Mouse (Mus musculus) forebrain, embryonic 13.5 days (tissue): ENCODE data around the gene Xrra1. TPM values are rescaled to one million over a fixed set of nuclear protein-coding genes. Genes with fewer than 3 reads are reported as not detected.

ENCODE experiments used
- ATAC-seq: fragments of 200-750 bp; cut with Nextera tagmentation; 2 replicates; pipeline ENCODE4 v1.8.0; 2017
- H3K27ac ChIP-seq: fragments of 300-500 bp; sonication (generic); 2 replicates; pipeline ENCODE4 v1.5.1; 2015; ENCODE audit warnings: inconsistent platforms, mild to moderate bottlenecking, moderate library complexity
- H3K27me3 ChIP-seq: fragments of 300-500 bp; sonication (generic); 2 replicates; pipeline ENCODE4 v1.6.1; 2015; ENCODE audit warnings: mild to moderate bottlenecking, inconsistent platforms
- H3K36me3 ChIP-seq: fragments of 300-500 bp; sonication (generic); 2 replicates; pipeline ENCODE4 v1.6.1; 2015; ENCODE audit warnings: mild to moderate bottlenecking, inconsistent platforms; ENCODE audit not compliant: poor library complexity, severe bottlenecking
- H3K4me1 ChIP-seq: fragments of 300-500 bp; sonication (generic); 2 replicates; pipeline ENCODE4 v1.6.1; 2015; ENCODE audit warnings: inconsistent platforms
- H3K4me2 ChIP-seq: fragments of 300-500 bp; sonication (generic); 2 replicates; pipeline ENCODE4 v1.6.1; 2015; ENCODE audit warnings: inconsistent platforms, mild to moderate bottlenecking, moderate library complexity
- H3K4me3 ChIP-seq: fragments of 300-500 bp; sonication (generic); 2 replicates; pipeline ENCODE4 v1.5.1; 2015; ENCODE audit warnings: mild to moderate bottlenecking, inconsistent platforms
- H3K9ac ChIP-seq: fragments of 300-500 bp; sonication (generic); 2 replicates; pipeline ENCODE4 v1.6.1; 2015; ENCODE audit warnings: mild to moderate bottlenecking, inconsistent platforms
- H3K9me3 ChIP-seq: fragments of 300-500 bp; sonication (generic); replicated peaks from 2 replicates; pipeline ENCODE4 v1.6.1; 2016; ENCODE audit warnings: inconsistent platforms
- WGBS: fragments of 180-500 bp; shearing (Covaris S2); methylation state at CpG from one replicate; pipeline ENCODE4 v1.1.7; 2015; 5-methylcytosine and 5-hydroxymethylcytosine counted together
- polyA plus RNA-seq: library from polyadenylated mRNA; unstranded; fragments of >200 nt; fragmentation: Nextera tagmentation; extraction: Ambion mirVana; gene quantifications from 2 replicates; pipeline ENCODE4 v1.2.1, GENCODE M21; 2015

Gene Xrra1
- polyA plus RNA-seq, 1 experiment from 2014 or later = 0.46 TPM

GRCm38 (mm10) chr7:99889175-99889880, 30.4 kb downstream of the Xrra1 start:
- Histone ChIP-seq H3K4me2 (no peak overlapping the region), H3K27ac (no peak overlapping the region), H3K36me3 (no peaks in the 10 kb centered on the region), H3K9ac (no peak overlapping the region), H3K4me3 (no peak overlapping the region), H3K27me3 (no peaks in the 10 kb centered on the region), H3K9me3 (no peaks in the 10 kb centered on the region), H3K4me1 (peaks cover 4% of the 10 kb centered on the region; the same call in 1 of the 2 replicates)
- ATAC-seq = no peak
- WGBS = 53% methylated on average over 10 of the region's 10 CpGs

- 69% methylated on average over 3 of the region's 3 CpGs for WGBS
- no peak overlapping the region for H3K4me2 ChIP-seq
- no peak overlapping the region for H3K9ac ChIP-seq
- ATAC-seq = no peak
- H3K36me3 ChIP-seq = no peaks in the 10 kb centered on the region
- H3K27ac ChIP-seq = no peak overlapping the region
- H3K27me3 ChIP-seq = no peaks in the 10 kb centered on the region
- no peak overlapping the region for H3K4me3 ChIP-seq
- no peaks in the 10 kb centered on the region for H3K9me3 ChIP-seq
- H3K4me1 ChIP-seq = peaks cover 12% of the 10 kb centered on the region
Observed at GRCm38 (mm10) chr7:99890168-99890755, 31.3 kb downstream of the Xrra1 start.

- no peak for ATAC-seq
- no peaks in the 10 kb centered on the region for H3K36me3 ChIP-seq
- H3K4me3 ChIP-seq = no peak overlapping the region
- H3K27me3 ChIP-seq = no peaks in the 10 kb centered on the region
- H3K9me3 ChIP-seq = no peaks in the 10 kb centered on the region
- H3K9ac ChIP-seq = no peak overlapping the region
- no peak overlapping the region for H3K27ac ChIP-seq
- peaks cover 21% of the 10 kb centered on the region for H3K4me1 ChIP-seq
- WGBS = 72% methylated on average over 3 of the region's 3 CpGs
- H3K4me2 ChIP-seq = no peak overlapping the region
Observed at GRCm38 (mm10) chr7:99891471-99891870, 32.6 kb downstream of the Xrra1 start.

GRCm38 (mm10) chr7:99892351-99892750, 33.4 kb downstream of the Xrra1 start:
- no peak overlapping the region for H3K27ac ChIP-seq
- peaks cover 21% of the 10 kb centered on the region for H3K4me1 ChIP-seq
- no peak overlapping the region for H3K9ac ChIP-seq
- H3K4me2 ChIP-seq = no peak overlapping the region
- no peak overlapping the region for H3K4me3 ChIP-seq
- no peaks in the 10 kb centered on the region for H3K9me3 ChIP-seq
- ATAC-seq = no peak
- no peaks in the 10 kb centered on the region for H3K27me3 ChIP-seq
- 97% methylated on average over 2 of the region's 2 CpGs for WGBS
- no peaks in the 10 kb centered on the region for H3K36me3 ChIP-seq

- Histone ChIP-seq H3K36me3 (no peaks in the 10 kb centered on the region), H3K27me3 (no peaks in the 10 kb centered on the region), H3K4me1 (peaks cover 21% of the 10 kb centered on the region), H3K4me2 (no peak overlapping the region), H3K4me3 (no peak overlapping the region), H3K27ac (no peak overlapping the region), H3K9ac (no peak overlapping the region), H3K9me3 (no peaks in the 10 kb centered on the region)
- no peak for ATAC-seq
- WGBS = 83% methylated on average over 3 of the region's 3 CpGs
Observed at GRCm38 (mm10) chr7:99893967-99894366, 35.1 kb downstream of the Xrra1 start.

GRCm38 (mm10) chr7:99894478-99894877, 35.6 kb downstream of the Xrra1 start:
- ATAC-seq = no peak
- H3K9me3 ChIP-seq = no peaks in the 10 kb centered on the region
- 78% methylated on average over 6 of the region's 6 CpGs for WGBS
- no peak overlapping the region for H3K4me2 ChIP-seq
- no peak overlapping the region for H3K27ac ChIP-seq
- no peak overlapping the region for H3K4me3 ChIP-seq
- H3K27me3 ChIP-seq = no peaks in the 10 kb centered on the region
- H3K4me1 ChIP-seq = peaks cover 19% of the 10 kb centered on the region
- H3K9ac ChIP-seq = no peak overlapping the region
- no peaks in the 10 kb centered on the region for H3K36me3 ChIP-seq

GRCm38 (mm10) chr7:99896905-99897304, 38.0 kb downstream of the Xrra1 start:
- Histone ChIP-seq H3K4me3 (no peak overlapping the region), H3K27me3 (no peaks in the 10 kb centered on the region), H3K4me1 (peaks cover 18% of the 10 kb centered on the region), H3K4me2 (no peak overlapping the region), H3K9ac (no peak overlapping the region), H3K27ac (no peak overlapping the region), H3K9me3 (no peaks in the 10 kb centered on the region), H3K36me3 (no peaks in the 10 kb centered on the region)
- 84% methylated on average over 4 of the region's 4 CpGs for WGBS
- no peak for ATAC-seq

- ATAC-seq = no peak
- Histone ChIP-seq H3K4me1 (no peaks in the 10 kb centered on the region), H3K36me3 (no peaks in the 10 kb centered on the region), H3K27ac (no peak overlapping the region), H3K9ac (no peak overlapping the region), H3K4me2 (no peak overlapping the region), H3K27me3 (no peaks in the 10 kb centered on the region), H3K4me3 (no peak overlapping the region), H3K9me3 (no peaks in the 10 kb centered on the region)
- 79% methylated on average over 4 of the region's 4 CpGs for WGBS
Observed at GRCm38 (mm10) chr7:99902208-99902607, 43.3 kb downstream of the Xrra1 start.

GRCm38 (mm10) chr7:99902918-99903665, 44.2 kb downstream of the Xrra1 start:
- WGBS = 73% methylated on average over 11 of the region's 11 CpGs
- H3K9me3 ChIP-seq = no peaks in the 10 kb centered on the region
- H3K9ac ChIP-seq = no peak overlapping the region
- no peaks in the 10 kb centered on the region for H3K4me1 ChIP-seq
- no peaks in the 10 kb centered on the region for H3K27me3 ChIP-seq
- peak; percentile 45; the same call in 1 of the 2 replicates for ATAC-seq
- H3K36me3 ChIP-seq = no peaks in the 10 kb centered on the region
- H3K27ac ChIP-seq = no peak overlapping the region
- H3K4me3 ChIP-seq = no peak overlapping the region
- H3K4me2 ChIP-seq = no peak overlapping the region

GRCm38 (mm10) chr7:99904421-99905005, 45.6 kb downstream of the Xrra1 start:
- H3K4me1 ChIP-seq = no peaks in the 10 kb centered on the region
- no peak overlapping the region for H3K27ac ChIP-seq
- 68% methylated on average over 3 of the region's 3 CpGs for WGBS
- H3K9me3 ChIP-seq = no peaks in the 10 kb centered on the region
- H3K9ac ChIP-seq = no peak overlapping the region
- H3K36me3 ChIP-seq = no peaks in the 10 kb centered on the region
- no peak overlapping the region for H3K4me3 ChIP-seq
- H3K27me3 ChIP-seq = no peaks in the 10 kb centered on the region
- ATAC-seq = no peak
- H3K4me2 ChIP-seq = no peak overlapping the region

GRCm38 (mm10) chr7:99906346-99906745, 47.4 kb downstream of the Xrra1 start:
- no peaks in the 10 kb centered on the region for H3K27me3 ChIP-seq
- no peak overlapping the region for H3K4me3 ChIP-seq
- WGBS = 83% methylated on average over 3 of the region's 3 CpGs
- no peak overlapping the region for H3K9ac ChIP-seq
- H3K9me3 ChIP-seq = no peaks in the 10 kb centered on the region
- no peaks in the 10 kb centered on the region for H3K4me1 ChIP-seq
- no peak overlapping the region for H3K27ac ChIP-seq
- ATAC-seq = no peak
- no peak overlapping the region for H3K4me2 ChIP-seq
- H3K36me3 ChIP-seq = no peaks in the 10 kb centered on the region

GRCm38 (mm10) chr7:99907463-99907862, 48.5 kb downstream of the Xrra1 start:
- H3K36me3 ChIP-seq = no peaks in the 10 kb centered on the region
- H3K4me1 ChIP-seq = no peaks in the 10 kb centered on the region
- H3K9ac ChIP-seq = no peak overlapping the region
- H3K27me3 ChIP-seq = no peaks in the 10 kb centered on the region
- no peak for ATAC-seq
- H3K9me3 ChIP-seq = no peaks in the 10 kb centered on the region
- H3K27ac ChIP-seq = no peak overlapping the region
- no peak overlapping the region for H3K4me3 ChIP-seq
- no peak overlapping the region for H3K4me2 ChIP-seq
- 89% methylated on average over 3 of the region's 3 CpGs for WGBS
